Mouse (Mus musculus) C2C12 (cell line): ENCODE measurements around the gene Upp2.

Experiments
- CEBPB ChIP-seq: IDR thresholded peaks from one replicate; pipeline ENCODE4 v1.6.1; 2011; ENCODE audit warnings: low read depth, mild to moderate bottlenecking, control low read depth, moderate library complexity
- CTCF ChIP-seq: IDR thresholded peaks from one replicate; pipeline ENCODE4 v1.5.1; 2011; ENCODE audit not compliant: control insufficient read depth, insufficient read depth, insufficient read length
- MAX ChIP-seq: IDR thresholded peaks from one replicate; pipeline ENCODE4 v1.6.1; 2011; ENCODE audit warnings: mild to moderate bottlenecking, control low read depth
- MYOD1 ChIP-seq: IDR thresholded peaks from one replicate; pipeline ENCODE4 v1.6.1; 2011; ENCODE audit warnings: low read depth; ENCODE audit not compliant: control insufficient read depth, insufficient read length
- MYOG ChIP-seq: IDR thresholded peaks from one replicate; pipeline ENCODE4 v1.6.1; 2011; ENCODE audit not compliant: control insufficient read depth, insufficient read length; ENCODE audit errors: extremely low read depth
- USF1 ChIP-seq: IDR thresholded peaks from one replicate; pipeline ENCODE4 v1.6.1; 2011; ENCODE audit warnings: low read depth, mild to moderate bottlenecking, control low read depth, moderate library complexity

DNA sequence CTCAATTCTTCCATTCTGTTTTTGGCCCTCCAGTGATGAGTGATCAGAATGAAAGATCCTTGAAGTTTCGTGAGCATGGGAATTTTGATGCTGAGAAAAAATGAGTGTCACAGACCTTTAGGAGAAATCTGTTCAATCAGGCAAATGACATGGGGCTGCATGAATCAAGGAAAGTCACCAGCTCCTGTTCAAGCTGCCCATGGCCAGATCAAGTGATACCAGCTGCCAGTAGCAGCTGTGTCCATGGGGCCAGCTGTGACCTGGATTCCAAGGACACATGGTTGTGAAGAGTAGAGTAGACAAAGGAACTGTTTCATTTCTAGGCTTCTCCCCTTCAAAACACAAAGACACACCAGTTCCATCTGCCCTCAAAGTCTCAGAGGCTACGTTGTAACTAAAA is 144.4 kb downstream of the Upp2 start:
- no peak for TF ChIP-seq CEBPB
- TF ChIP-seq CTCF: no peak
- TF ChIP-seq MYOG: no peak
- TF ChIP-seq USF1: no peak
- no peak for TF ChIP-seq MAX
- no peak for TF ChIP-seq MYOD1
